ENCODE assay signal across 13 mouse cellular contexts in the genomic region with DNA sequence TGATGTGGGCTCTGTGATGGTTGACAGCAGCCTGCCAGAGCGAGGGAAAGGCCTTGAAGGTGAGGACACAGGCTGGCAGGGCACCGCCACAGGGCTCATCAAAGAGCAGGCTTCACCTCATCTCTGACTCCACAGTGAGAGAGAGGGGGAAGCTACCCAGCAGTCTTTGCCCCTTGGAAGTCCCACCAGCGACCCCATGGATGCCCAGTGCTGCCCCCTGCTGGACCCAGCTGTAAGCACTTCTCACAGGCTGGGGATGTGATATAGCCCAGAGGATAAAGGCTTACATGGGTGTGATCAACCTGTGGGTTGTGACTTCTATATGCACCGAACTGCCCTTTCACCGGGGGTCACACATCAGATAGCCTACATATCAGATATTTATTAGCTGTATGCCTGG.
A peak's percentile ranks its signal among the peaks of the same experiment; 100 is the strongest.
DNase-seq lines count a peak whose midpoint lies in the region; ATAC-seq and TF ChIP-seq lines count a peak whose summit lies in the region.
"Had no signal": no experiment of that assay in that cellular context is flagged by ENCODE, and none has a peak within 500 bp of the region (broad histone marks: within the 10 kb centered on the region; RNA-seq: fewer than 3 reads in every experiment).

No protein-coding gene starts in this region.

- H3K4me1 ChIP-seq in kidney, adult 2 months (ENCODE audit: control insufficient read depth, insufficient read depth, low read length) = no peaks in the 10 kb centered on the region
- H3K4me1 ChIP-seq in testis, adult 2 months (ENCODE audit: control insufficient read depth, insufficient read depth, low read length) = no peaks in the 10 kb centered on the region
- no peaks in the 10 kb centered on the region for H3K4me1 ChIP-seq in stomach, postnatal 0 days (replicated peaks; ENCODE audit: control insufficient read depth, insufficient read depth)
- H3K4me1 ChIP-seq: hindbrain, embryonic 12.5 days; limb, embryonic 15.5 days had no signal

- TF ChIP-seq CTCF in kidney, adult 2 months (conservative IDR thresholded peaks at IDR 0.05; ENCODE audit: insufficient read depth, insufficient read length, low read depth, low read length) = 0 out of 2 replicates have a peak, but pooled peaks have one; percentile 14
- peak; percentile 62; the same call in 1 of the 2 replicates for TF ChIP-seq CTCF in testis, adult 2 months (IDR thresholded peaks at IDR 0.05; ENCODE audit: control insufficient read depth, insufficient read depth, insufficient replicate concordance, low read depth, low read length)
- peak; percentile 49 for TF ChIP-seq CTCF in stomach, postnatal 0 days (IDR thresholded peaks at IDR 0.05; ENCODE audit: low read depth)

- no peak for TF ChIP-seq POLR2A in kidney, adult 2 months (IDR thresholded peaks at IDR 0.05; ENCODE audit: low read depth, low read length)
- TF ChIP-seq POLR2A in testis, adult 2 months (IDR thresholded peaks at IDR 0.05; ENCODE audit: control insufficient read depth, low read depth, low read length) = no peak

- no peak for ATAC-seq in stomach, postnatal 0 days (ENCODE audit: low FRiP score, low TSS enrichment)

- H3K9ac ChIP-seq in stomach, postnatal 0 days (ENCODE audit: low read length) = no peak overlapping the region
- H3K9ac ChIP-seq: hindbrain, embryonic 12.5 days; limb, embryonic 15.5 days had no signal

- H3K9me3 ChIP-seq in stomach, postnatal 0 days (ENCODE audit: control insufficient read depth, low read length) = no peaks in the 10 kb centered on the region
- H3K9me3 ChIP-seq: hindbrain, embryonic 12.5 days; limb, embryonic 15.5 days had no signal

- DNase-seq in kidney, adult 2 months = no peak
- DNase-seq in kidney, adult 11 months = no peak
- no peak for DNase-seq in testis, postnatal 14 days (ENCODE audit: low spot score)
- DNase-seq in ZHBTc4 (ENCODE audit: low read depth, low spot score) = peak; percentile 79
- no peak for DNase-seq in stomach, postnatal 0 days (ENCODE audit: low spot score)
- DNase-seq in right cerebral cortex, postnatal 4 days = no peak
- DNase-seq: heart, adult 11 months; kidney, postnatal 10 days; spleen, adult 18-20 months had no signal

- no peak overlapping the region for H3K4me3 ChIP-seq in kidney, adult 2 months (ENCODE audit: insufficient read depth, low read depth, low read length)
- H3K4me3 ChIP-seq in testis, adult 2 months (ENCODE audit: control insufficient read depth, low read depth, low read length) = no peak overlapping the region
- no peak overlapping the region for H3K4me3 ChIP-seq in stomach, postnatal 0 days (ENCODE audit: low read depth, low read length)
- H3K4me3 ChIP-seq: hindbrain, embryonic 12.5 days; limb, embryonic 15.5 days had no signal

- H3K27me3 ChIP-seq in kidney, adult 2 months (replicated peaks; ENCODE audit: control insufficient read depth, insufficient read depth, low read length) = no peaks in the 10 kb centered on the region
- no peaks in the 10 kb centered on the region for H3K27me3 ChIP-seq in testis, adult 2 months (ENCODE audit: control insufficient read depth, insufficient read depth, low read length)
- H3K27me3 ChIP-seq in stomach, postnatal 0 days (ENCODE audit: control insufficient read depth, insufficient read depth, low read length) = no peaks in the 10 kb centered on the region
- H3K27me3 ChIP-seq: hindbrain, embryonic 12.5 days; limb, embryonic 15.5 days had no signal

- H3K36me3 ChIP-seq in kidney, adult 2 months (ENCODE audit: control insufficient read depth, insufficient read depth, low read length) = no peaks in the 10 kb centered on the region
- no peaks in the 10 kb centered on the region for H3K36me3 ChIP-seq in testis, adult 2 months (ENCODE audit: control insufficient read depth, insufficient read depth, low read length)
- no peaks in the 10 kb centered on the region; the same call in 1 of the 2 replicates for H3K36me3 ChIP-seq in stomach, postnatal 0 days (ENCODE audit: control insufficient read depth, insufficient read depth, low read length)
- H3K36me3 ChIP-seq: G1E had no signal

- H3K27ac ChIP-seq in kidney, adult 2 months (ENCODE audit: insufficient read depth, low read depth, low read length) = no peak overlapping the region
- H3K27ac ChIP-seq in testis, adult 2 months (ENCODE audit: control insufficient read depth, insufficient read depth, low read depth, low read length) = no peak overlapping the region
- no peak overlapping the region for H3K27ac ChIP-seq in stomach, postnatal 0 days (replicated peaks)
- H3K27ac ChIP-seq: hindbrain, embryonic 12.5 days; limb, embryonic 15.5 days had no signal

- TF ChIP-seq EP300 in stomach, postnatal 0 days (optimal IDR thresholded peaks at IDR 0.05) = no peak

- H3K4me2 ChIP-seq in stomach, postnatal 0 days (replicated peaks; ENCODE audit: low read depth) = no peak overlapping the region
- H3K4me2 ChIP-seq: hindbrain, embryonic 12.5 days; limb, embryonic 15.5 days had no signal

- WGBS in kidney, adult 2 months = 94% methylated on average over 5 of the region's 5 CpGs
- 90% methylated on average over 5 of the region's 5 CpGs for WGBS in stomach, postnatal 0 days
